Mouse (Mus musculus): ENCODE results near the gene Dmbx1.

Gene Dmbx1

DNA sequence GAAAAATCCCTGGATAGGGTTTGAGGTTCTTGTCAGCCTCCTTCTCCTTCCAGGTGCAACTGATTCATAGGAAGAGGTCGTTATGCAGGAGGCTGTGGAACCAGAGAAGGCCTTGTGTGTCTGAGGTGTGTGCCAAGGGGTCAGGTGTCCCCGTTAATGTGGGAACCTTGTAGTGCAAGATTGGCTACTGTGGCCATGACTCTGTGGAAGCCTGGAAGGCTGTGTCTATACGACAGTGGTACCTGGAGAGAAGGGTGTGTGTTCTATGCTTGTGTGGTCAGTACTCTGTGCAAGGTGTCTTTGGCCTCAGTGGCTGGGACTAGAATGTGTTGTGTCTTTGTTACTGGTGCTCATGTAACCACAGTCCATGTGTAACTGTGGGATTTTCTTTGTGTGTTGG lies 955 bp upstream of the Dmbx1 start:
- no peak for DNase-seq (ENCODE audit: low read depth, low spot score)

DNA sequence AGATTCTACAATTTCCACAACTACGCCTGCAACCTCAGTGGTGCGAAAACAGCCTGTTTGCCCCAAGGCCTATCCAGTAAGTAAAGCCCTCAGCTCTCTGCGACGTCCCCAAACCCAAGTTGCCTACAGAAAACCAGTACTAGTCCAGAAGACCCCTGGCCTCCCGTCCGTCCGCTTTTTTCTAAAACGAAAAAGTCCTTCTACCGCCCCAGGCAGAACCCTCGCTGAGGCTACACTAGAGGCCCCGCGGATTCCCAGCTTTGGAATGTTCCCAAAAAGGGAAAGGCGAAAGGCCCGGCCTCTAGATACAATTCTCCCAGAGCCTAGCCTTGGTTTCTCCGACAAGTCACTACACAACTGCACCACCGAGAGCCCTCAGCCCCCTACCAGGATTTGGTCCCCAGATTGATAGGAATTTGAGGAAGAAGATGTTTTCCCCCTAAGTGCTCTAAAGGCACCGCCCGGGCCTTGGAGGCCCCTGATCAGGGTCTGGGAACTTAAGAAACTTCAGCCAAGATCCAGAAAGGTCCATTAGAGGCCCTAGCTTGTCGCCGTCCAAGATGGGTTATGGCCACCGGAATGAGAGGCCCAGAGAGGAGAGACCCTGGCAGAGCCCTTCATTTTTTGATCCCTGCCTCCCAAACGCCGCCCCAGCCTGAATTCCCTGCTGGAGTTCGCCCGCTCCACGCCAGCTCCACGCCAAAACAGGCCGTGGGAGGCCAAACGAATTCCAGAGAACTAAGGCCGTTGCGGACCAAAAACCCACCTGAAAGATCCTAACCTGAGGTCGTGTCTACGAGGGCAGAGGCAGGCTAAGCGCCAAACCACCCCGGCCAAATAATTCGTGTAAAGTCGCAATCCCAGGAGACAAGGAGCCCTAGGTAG lies 1.2 kb downstream of the Dmbx1 start:
- DNase-seq (ENCODE audit: low read depth, low spot score) = no peak

DNA sequence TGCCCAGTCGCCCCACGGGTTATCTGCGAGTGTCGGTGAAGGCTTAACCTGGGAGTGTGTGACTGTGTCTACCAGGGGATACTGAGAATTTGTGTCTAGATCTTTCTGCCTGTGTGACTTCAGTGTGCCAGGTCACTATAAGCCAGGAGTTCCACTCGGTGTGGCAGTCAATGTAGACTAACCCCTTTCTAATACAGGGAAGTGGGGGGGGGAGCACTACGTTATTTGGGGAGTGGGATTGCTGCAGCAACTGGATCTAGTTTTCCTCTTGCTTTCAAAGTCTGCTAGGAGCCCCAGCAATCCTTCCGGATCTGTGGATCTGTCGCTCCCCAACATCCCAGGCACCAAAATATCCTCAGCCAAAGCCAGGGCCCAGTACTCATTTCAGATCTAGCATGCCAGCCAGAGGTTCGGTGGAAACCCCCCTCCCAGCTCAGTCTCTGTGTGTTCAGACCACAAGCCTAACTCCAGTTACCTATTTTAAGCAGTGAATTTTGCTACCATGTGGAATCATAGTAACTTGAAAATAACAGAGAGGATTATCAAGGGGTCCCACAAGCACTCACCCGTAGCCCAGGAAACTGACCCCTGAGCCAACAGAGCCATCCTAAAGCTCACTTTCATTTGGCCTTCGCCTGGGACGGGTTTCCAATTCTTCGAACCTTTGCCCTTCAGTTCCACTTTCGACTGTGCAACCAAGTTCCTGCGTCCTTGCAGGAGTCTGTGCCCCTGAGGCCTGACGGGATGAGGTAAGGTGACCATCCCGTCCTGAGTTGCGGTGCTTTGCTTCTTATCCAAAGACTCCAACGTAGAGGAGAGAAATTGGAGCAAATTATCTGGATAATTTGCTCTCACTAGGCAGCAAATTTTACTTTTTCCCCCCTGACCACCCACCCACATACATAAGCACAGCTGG lies 2.4 kb downstream of the Dmbx1 start:
- DNase-seq (ENCODE audit: low read depth, low spot score) = no peak

DNA sequence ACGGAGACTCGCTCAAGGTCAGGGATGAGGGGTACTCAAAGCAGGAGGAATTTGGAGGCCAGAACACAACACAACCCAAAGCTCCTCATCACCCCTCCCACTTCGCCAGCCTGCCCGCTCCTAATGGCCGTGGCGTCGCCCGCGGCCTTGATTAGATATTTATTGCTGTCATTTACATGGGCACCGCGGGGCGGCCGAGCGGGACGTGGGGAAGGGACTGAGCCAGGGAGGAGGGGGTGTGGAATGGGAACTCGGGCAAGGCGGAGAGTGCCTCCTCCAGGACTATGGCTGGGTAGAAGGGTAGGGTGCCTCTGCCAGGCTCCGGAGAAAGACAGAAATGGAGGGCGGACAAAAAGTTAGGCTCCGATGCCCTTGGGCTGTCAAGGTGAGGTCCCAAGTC lies 3.1 kb downstream of the Dmbx1 start:
- no peak for DNase-seq (ENCODE audit: low read depth, low spot score)

DNA sequence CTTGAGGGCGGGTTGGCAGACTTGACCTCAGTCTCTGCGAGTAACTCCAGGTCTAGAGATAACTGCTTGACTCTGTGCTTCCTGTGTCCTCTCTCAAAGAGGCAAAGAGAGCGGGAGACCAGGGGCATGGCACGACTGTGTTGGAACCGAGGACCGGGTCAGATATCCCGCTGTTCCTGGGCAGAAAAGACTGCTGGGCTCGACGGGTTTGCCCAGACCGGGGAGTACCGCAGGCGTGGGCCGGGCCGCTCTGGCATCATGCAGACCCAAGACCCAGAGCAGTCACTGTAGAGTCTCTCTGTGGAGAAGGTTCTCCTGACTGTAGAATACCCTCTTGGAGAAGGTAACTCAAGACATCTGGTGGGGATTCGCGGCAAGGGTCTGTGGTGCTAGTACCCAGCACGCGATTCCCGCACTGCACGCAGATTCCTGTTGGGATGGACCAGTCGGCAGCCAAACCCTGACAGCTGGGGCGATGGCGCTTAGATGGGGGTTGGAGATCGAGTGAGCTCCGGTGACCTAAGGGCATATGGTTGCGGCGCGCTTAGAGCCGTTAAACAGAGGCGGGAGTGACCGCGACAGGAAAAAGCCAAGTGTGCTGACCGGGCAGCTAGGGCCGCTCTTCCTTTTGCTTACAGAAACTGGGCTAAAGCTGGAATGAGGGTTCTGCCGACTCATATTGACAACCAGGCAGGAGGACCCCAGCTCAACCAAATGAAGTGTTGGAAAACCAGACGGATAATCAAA lies 3.7 kb downstream of the Dmbx1 start:
- DNase-seq (ENCODE audit: low read depth, low spot score) = peak; percentile 33

DNA sequence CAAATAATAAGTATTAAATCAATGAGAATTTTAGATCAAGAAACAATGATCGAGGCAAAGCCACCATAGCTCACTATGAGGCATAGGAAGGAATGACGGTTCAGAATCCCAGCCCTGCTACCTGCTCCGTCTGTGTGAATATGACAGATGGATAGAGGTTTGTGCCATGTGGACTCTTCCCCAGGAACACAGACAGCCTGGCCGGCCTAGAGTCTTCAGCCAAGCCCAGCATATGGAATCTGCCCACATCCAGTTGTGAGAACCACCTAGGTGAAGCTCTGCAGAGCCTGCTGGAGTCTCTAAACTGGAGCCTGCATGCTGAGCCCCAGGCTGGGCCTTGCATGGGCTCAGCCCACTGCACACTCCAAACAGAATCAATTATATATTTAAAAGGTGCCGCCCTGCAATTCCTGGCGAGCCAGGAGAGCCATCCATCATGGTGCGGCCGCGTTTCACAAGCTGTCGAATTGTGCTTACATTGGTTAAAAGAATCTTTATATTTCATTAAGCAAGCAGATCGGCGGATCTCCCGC lies 8.1 kb downstream of the Dmbx1 start:
- no peak for DNase-seq (ENCODE audit: low read depth, low spot score)

DNA sequence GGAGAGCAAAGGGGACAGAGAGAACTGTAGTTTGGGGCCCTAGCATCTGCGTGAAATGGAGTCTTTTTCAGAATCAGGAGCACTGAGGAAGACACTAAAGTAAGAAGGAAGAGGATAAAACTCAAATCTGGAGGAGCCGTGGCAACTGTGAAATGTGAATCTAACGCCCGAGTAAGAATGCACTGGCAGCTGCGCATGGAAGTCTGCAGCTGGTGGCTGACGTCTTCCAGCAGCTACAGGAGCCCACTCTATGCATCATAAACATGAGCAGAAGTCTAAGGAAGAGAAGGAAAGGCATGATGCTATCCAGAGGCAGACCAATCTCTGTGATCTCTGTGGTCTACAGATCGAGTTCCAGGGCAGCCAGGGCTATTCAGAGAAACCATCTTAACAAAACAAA lies 12.1 kb downstream of the Dmbx1 start:
- DNase-seq (ENCODE audit: low read depth, low spot score) = no peak

DNA sequence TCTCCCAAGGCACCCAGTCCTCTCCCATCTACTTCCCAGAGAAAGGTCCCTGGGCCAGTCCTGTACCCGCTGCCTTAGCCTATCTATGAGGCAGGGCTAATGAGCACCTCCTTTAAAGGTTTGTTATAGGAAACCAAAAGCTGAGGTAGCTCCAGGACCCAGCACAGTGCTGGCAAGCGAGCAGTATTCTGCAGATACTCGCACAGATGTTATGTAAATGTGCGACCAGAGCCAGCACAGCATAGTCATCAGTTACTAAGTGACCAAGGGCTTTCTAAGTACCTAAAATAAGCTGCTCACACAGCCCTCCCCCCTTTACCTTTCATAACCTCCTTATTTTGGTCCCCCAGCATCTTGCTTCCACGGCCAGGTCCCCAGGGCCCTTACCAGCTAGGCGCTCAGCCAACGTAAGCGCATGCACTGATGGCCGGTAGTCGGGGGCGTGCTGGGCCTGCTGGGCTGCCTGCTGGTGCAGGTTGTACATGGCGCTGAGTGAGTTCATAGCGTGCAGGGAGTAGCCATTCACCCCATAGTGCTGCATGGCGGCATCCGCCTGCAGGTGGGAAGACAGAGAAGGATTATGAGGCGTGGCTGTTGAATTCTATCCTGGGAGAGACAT lies 16.4 kb downstream of the Dmbx1 start:
- no peak for DNase-seq (ENCODE audit: low read depth, low spot score)

DNA sequence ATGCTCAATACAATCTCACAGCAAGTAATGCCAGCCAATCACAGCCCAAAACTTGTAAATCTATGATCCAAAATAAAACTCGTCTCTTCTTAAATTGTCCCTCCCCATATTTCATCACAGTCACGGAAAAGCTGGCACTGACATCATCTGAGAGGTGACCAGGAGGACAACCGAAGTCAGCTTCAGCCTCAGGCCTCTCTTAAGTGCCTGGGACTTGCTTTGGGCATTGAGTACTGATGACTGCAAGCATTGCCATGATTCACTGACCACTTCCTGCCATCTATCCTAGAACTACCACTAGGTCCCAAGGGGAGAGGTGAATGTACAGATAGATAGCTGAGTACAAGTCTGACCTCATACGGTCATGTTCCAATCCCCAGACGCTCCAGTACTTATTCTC lies 17.0 kb downstream of the Dmbx1 start:
- DNase-seq (ENCODE audit: low read depth, low spot score) = no peak

DNA sequence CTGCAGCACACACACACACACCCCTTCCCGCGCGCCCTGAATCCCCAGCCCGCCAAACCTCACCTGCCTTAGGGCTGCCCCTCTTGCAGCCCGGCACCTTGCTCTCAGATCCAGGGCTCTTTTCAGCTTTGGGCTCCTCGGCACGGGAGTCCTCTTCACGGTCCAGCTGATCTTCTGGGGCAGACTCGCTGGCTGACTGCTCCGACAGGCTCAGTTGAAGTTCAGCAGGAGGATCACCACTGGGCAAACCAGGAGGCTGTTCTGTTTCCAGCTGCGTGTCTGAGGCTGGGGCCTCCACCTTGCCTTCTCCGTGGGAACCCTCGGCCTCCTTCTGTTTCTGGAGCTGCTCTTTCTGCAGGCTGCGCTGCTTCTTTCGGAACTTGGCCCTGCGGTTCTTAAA lies 19.8 kb downstream of the Dmbx1 start:
- no peak for DNase-seq (ENCODE audit: low read depth, low spot score)

DNA sequence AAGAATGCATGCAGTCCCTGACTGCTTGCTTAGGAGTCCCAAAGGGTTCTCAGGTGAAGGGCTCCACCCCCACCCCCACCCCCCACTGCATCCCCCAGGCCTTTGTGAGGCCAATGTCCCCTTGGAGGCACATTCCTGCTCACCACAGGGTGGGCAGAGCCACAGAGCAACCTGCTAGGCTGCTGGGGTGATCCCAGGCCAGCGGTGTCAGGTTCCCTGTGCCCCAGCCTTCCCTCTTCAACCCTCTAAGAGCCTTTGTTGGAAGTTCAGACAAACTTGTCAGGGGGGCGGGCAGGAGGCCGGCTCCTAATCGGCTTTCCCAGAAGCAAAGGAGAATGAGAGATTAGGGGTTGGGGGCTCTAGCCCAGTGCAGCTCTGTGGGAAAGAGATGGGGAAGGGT lies 28.1 kb downstream of the Dmbx1 start:
- no peak for DNase-seq (ENCODE audit: low read depth, low spot score)

DNA sequence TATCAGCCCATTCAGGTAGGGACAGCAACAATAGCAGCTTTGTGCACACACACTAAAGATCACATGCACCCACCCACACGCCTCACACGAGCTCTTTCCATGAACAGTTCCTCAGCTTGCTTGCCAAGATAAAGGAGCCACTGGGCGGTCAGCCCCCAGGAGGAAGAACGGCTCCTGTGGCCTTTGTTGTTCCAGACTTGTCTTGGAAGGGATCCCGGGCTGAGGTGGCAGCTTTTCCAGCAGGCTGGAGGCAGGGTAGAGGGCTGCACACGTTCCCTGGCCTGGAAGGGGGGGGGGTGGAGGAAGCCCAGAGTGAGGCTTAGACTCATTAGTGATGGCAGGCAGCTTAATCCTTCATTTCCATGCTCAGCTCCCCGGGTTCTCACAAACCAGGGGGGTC lies 31.1 kb downstream of the Dmbx1 start:
- no peak for DNase-seq (ENCODE audit: low read depth, low spot score)

DNA sequence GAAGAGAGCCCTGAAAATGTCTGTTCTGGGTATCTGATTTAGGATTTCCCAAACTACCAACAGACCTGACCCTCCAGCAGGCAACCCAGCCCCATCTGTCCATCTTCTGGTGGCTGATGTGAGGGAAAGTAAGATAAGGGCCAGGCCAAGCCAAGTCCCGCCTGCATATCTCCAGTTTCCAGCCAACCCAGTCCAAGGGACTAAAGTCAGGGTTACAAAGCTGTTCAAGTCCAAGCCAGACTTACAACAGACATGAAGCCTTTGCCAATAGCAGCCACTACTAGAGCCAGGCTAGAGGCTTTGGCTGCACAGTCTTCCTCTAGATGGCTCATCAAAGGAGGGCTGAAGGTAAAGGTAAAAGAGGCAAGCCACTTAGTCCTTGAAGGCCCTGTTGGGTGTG lies 31.7 kb downstream of the Dmbx1 start:
- no peak for DNase-seq (ENCODE audit: low read depth, low spot score)

DNA sequence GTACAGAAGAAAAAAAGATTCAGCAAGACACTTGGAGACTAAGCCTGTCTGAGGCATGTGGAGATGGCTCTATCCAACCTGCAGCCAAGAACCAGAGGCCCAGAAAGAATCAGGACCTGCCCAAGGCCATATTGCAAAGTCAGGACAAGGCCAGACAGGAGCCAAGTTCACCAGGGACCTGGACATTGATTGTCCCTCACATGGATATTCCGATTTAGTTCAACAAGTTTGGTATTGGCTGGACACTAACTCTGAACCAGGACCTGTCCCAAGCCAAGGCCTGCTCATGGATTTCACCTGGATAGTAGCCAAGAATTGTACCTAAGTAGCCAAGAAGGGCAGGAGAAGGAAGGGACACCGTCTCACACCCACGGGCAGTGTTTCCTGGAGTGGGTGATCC lies 32.9 kb downstream of the Dmbx1 start:
- DNase-seq (ENCODE audit: low read depth, low spot score) = no peak

DNA sequence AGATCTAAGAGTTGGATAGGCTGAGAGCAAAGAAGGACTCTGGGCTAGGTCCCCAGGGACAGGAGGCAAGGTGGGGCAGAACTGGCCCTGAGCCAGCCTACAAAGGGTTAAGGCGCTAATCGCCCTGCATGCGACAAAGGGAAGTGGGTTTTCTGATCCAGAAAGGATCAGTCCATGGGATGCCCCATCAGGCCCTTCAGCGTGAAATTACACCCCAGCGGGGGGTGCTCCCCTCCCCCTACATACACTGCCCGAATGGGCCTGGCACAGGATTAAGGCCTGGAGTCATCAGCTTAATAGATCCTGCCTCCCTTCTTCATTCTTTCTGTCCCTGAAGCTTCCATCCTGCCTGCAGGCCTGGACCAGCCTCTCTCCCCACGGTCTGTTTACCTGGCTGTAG lies 34.0 kb downstream of the Dmbx1 start:
- DNase-seq (ENCODE audit: low read depth, low spot score) = no peak

DNA sequence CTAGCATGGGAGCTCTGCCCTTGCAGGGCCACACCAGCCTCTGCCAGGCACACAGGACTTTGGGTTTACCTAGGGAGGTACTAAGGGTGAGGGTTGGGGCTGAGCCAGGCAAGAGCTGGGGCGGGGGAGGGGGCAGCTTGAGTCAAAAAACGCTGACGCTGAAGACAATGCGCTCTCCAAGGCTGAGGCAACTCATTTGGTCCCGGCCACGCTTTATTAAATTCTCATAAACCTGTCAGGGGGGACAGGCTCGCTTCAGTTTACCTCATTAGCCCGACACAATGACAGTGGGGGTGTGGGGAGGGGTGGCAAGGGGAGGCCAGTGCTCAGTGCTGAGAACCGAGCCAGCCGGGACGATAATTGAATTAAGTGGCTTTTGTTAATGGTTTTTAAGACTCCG lies 35.4 kb downstream of the Dmbx1 start:
- DNase-seq (ENCODE audit: low read depth, low spot score) = peak; percentile 23

DNA sequence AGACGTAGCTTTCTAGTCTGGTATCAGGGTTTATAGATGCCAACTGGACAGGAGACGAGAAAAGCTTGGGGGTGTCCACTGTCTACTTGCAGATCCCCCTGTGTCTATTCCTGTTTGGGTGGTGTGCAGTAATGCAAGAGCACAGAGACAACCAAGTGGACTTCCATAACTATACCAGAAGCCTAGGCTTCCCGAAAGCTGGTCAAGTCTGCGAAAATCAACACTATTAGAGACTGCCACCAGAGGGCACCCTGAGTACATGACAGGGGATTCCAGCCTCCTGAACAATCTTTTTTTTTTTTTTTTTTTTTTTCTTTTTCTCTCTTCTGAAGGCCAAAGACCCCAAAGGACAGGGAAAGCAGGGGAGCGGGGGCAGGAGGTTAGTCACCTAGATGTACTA lies 36.9 kb downstream of the Dmbx1 start:
- DNase-seq (ENCODE audit: low read depth, low spot score) = peak; percentile 82

DNA sequence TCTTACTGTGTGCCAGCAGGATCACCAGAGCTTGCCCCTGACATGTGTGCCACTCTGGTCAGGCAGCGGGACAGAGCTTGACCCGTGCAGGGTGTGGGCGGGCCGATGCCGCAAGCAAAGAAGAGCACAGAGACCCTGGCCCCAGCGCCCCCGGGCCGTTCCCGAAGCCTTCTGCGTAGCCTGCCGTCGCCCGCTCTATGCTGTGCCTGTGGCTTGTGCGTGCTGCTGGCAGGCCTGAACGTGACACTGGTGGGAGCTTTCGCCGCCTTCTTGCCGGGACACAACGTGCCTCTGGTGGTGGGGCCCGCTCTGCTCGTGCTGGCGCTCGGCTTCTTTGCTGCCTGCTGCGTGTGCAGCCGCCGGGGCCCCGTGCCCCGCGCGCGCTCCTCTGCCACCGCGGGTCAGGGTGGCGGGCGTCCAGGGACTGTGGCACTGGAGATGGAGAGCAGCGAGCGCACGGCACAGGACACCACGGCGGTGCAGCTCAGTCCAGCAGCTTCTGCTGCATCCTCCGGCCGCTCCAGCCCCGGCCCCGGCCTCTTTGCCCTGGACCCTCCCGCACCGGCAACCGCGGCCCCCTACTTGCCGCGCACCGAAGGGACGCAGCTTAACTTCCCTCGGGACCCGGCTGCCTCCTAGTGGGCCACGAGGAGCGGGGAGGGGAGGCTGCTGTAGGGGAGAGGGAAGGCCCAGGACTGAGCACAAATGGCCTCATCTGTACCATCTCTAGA lies 41.7 kb downstream of the Dmbx1 start:
- no peak for DNase-seq (ENCODE audit: low read depth, low spot score)

DNA sequence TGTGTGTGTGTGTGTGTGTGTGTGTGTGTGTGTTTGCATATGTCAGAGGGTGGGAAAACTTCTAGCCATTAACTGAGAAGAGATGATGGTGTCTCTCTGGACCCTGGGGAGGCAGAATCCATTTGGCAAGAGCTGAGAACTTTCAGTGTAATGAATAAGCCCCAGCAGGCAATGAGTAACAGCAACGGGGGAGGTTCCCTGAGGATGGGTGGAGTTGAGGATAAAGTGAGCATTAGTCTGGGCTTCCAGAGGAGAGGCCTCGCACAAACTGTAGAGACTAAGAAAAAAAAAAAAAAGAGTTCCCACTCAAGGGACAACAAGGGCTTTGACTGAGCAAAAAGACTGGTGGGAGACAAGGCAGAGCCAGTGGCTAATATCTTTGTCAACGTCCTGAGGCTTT lies 45.4 kb downstream of the Dmbx1 start:
- no peak for DNase-seq (ENCODE audit: low read depth, low spot score)

DNA sequence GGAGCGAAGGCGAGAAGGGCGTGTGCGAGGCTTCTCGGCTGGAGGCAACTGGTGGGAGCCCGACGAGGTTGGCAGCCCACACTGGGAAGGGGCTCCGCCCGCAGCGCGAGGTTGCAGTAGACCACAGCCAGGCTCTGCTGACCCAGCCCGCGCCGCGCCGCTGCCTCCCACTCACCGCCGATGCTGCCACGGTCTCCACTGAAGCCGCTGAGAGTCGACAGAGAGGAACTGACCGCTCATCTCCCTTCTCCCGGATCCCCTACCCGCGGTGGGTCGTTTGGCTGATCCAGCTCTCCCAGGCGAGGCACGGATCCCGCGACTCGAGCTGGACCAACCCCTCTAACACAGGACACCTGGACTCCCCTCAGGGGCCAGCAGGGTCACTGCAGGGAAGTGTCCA lies 49.2 kb downstream of the Dmbx1 start, which contains the start of gene 6430628N08Rik:
TSS of gene 6430628N08Rik (plus strand) at position 113 of the 400 bp plus-strand sequence.
- DNase-seq (ENCODE audit: low read depth, low spot score) = no peak

DNA sequence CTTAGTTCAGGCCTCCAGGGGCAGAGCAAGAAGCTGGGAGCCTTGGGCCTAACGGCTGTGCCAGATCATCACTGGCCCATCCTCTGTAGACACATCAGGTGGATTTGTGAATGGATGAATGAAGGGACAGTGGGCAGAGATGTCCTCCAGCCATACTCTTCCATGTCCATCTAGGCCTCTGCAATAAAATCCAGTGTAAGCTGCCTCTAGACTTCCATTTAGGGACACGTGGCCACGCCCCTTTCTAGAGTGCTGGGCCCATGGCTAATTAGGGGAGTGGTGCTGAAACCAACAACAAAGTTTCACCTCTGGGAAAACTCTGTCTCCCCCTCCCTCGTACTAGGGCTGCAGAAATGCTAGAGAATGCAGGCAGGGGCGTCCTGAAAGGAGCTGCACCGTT lies 49.7 kb downstream of the Dmbx1 start:
- DNase-seq (ENCODE audit: low read depth, low spot score) = no peak

Data from forelimb bud, embryonic 11.5 days (tissue).